Comparison of ENCODE assay signal across 26 mouse cellular contexts in the genomic region with DNA sequence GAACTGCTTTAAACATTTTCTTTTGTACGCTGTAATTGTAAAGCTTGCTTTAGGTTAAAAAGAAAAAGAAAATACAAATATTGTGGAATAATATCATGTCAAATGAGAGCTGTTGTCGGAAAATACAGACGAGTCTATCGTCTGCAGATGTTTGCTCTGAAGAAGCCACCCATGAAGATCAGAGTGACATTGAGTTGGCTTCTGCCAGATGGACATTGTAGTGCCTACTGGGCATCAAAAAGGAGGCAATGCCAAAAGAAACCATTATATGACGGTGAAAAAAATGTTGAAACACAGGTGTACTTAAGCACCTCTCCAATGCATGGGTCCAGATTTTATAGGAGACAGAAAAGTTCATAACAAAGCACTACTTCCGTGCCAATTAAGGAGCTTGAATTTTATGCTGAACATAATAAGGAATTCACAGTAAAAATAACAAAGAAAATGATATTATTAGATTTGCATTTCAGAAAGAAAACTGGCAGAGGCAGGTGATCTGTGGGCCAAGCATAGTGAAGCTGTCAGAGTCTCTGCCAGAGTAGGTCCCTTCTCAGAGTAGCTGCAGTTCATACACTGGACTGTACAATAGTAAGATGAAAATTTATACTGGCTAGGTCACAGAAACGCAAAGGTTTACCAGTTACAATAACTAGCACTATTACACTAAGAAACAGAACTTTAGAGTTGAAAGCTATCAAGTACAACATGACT.
"Had no signal": no experiment of that assay in that cellular context is flagged by ENCODE, and none has a peak within 500 bp of the region (broad histone marks: within the 10 kb centered on the region; RNA-seq: fewer than 3 reads in every experiment).

No protein-coding gene starts in this region.

- ATAC-seq: hindbrain, embryonic 16.5 days; intestine, embryonic 16.5 days; liver, embryonic 12.5 days had no signal

- DNase-seq: gastrocnemius, postnatal 14 days; gastrocnemius, postnatal 36 days; heart, adult 11 months; heart, adult 2 months; heart, postnatal 14 days; heart, postnatal 36 days; kidney, adult 11 months; kidney, adult 2 months; kidney, adult 9 months; kidney, postnatal 14 days; kidney, postnatal 36 days; layer of hippocampus, adult 9-11 months; layer of hippocampus, postnatal 36 days had no signal

- H3K4me3 ChIP-seq: heart, adult 2 months; heart, embryonic 13.5 days; heart, embryonic 15.5 days; hindbrain, embryonic 12.5 days; kidney, embryonic 15.5 days; limb, embryonic 13.5 days; limb, embryonic 15.5 days; liver, embryonic 12.5 days had no signal

- H3K36me3 ChIP-seq: heart, embryonic 13.5 days; heart, embryonic 15.5 days; hindbrain, embryonic 12.5 days; kidney, embryonic 15.5 days; limb, embryonic 13.5 days; limb, embryonic 15.5 days; liver, embryonic 12.5 days had no signal

- H3K9ac ChIP-seq: heart, embryonic 13.5 days; heart, embryonic 15.5 days; hindbrain, embryonic 12.5 days; hindbrain, embryonic 14.5 days; kidney, embryonic 15.5 days; limb, embryonic 13.5 days; limb, embryonic 15.5 days; liver, embryonic 12.5 days; liver, embryonic 14.5 days had no signal

- H3K4me1 ChIP-seq: heart, embryonic 13.5 days; heart, embryonic 15.5 days; hindbrain, embryonic 12.5 days; kidney, embryonic 15.5 days; limb, embryonic 13.5 days; limb, embryonic 15.5 days; liver, embryonic 12.5 days had no signal

- H3K4me2 ChIP-seq: heart, embryonic 11.5 days; heart, embryonic 13.5 days; heart, embryonic 15.5 days; hindbrain, embryonic 12.5 days; hindbrain, embryonic 14.5 days; kidney, embryonic 15.5 days; limb, embryonic 13.5 days; limb, embryonic 15.5 days; liver, embryonic 12.5 days had no signal

- H3K9me3 ChIP-seq: heart, embryonic 13.5 days; heart, embryonic 15.5 days; hindbrain, embryonic 12.5 days; kidney, embryonic 15.5 days; limb, embryonic 13.5 days; limb, embryonic 15.5 days; liver, embryonic 12.5 days had no signal

- H3K27me3 ChIP-seq: heart, embryonic 13.5 days; heart, embryonic 15.5 days; hindbrain, embryonic 12.5 days; kidney, embryonic 15.5 days; limb, embryonic 13.5 days; limb, embryonic 15.5 days; liver, embryonic 12.5 days had no signal

- H3K27ac ChIP-seq: heart, adult 2 months; heart, embryonic 13.5 days; heart, embryonic 15.5 days; hindbrain, embryonic 12.5 days; hindbrain, embryonic 14.5 days; kidney, embryonic 15.5 days; kidney, postnatal 0 days; limb, embryonic 13.5 days; limb, embryonic 15.5 days; liver, embryonic 12.5 days; liver, embryonic 14.5 days had no signal
